Mouse (Mus musculus) stomach, embryonic 16.5 days (tissue): ENCODE results near the gene Dnajc8. TPM values are rescaled to one million over a fixed set of nuclear protein-coding genes. Genes with fewer than 3 reads are reported as not detected.
A peak's percentile ranks its signal among the peaks of the same experiment; 100 is the strongest.

Experiments used
- ATAC-seq: fragments of 200-750 bp; cut with Nextera tagmentation; 2 replicates; pipeline ENCODE4 v1.8.0; 2017; ENCODE audit warnings: moderate number of reproducible peaks, moderate TSS enrichment; ENCODE audit not compliant: insufficient read depth, low FRiP score
- H3K27ac ChIP-seq: fragments of 300-500 bp; sonication (generic); 2 replicates; pipeline ENCODE4 v1.5.1; 2014; ENCODE audit warnings: low read length
- H3K27me3 ChIP-seq: fragments of 300-500 bp; sonication (generic); 2 replicates; pipeline ENCODE4 v1.6.1; 2014; ENCODE audit warnings: low read length, control low read depth, mixed read lengths; ENCODE audit not compliant: control insufficient read depth, insufficient read depth
- H3K36me3 ChIP-seq: fragments of 300-500 bp; sonication (generic); 2 replicates; pipeline ENCODE4 v1.6.1; 2014; ENCODE audit warnings: low read length; ENCODE audit not compliant: control insufficient read depth, insufficient read depth
- H3K4me1 ChIP-seq: fragments of 300-500 bp; sonication (generic); 2 replicates; pipeline ENCODE4 v1.6.1; 2014; ENCODE audit warnings: low read length, control low read depth, mixed read lengths; ENCODE audit not compliant: control insufficient read depth, insufficient read depth
- H3K4me2 ChIP-seq: fragments of 300-500 bp; sonication (generic); 2 replicates; pipeline ENCODE4 v1.6.1; 2014; ENCODE audit warnings: low read depth, low read length, mixed read lengths
- H3K4me3 ChIP-seq: fragments of 300-500 bp; sonication (generic); replicated peaks from 2 replicates; pipeline ENCODE4 v1.5.1; 2014; ENCODE audit warnings: mild to moderate bottlenecking, low read length
- H3K9ac ChIP-seq: fragments of 300-500 bp; sonication (generic); 2 replicates; pipeline ENCODE4 v1.6.1; 2014; ENCODE audit warnings: low read length
- H3K9me3 ChIP-seq: fragments of 300-500 bp; sonication (generic); replicated peaks from 2 replicates; pipeline ENCODE4 v1.6.1; 2016; ENCODE audit warnings: low read length, control low read depth; ENCODE audit not compliant: control insufficient read depth
- WGBS: fragments of 180-500 bp; shearing (Covaris S2); extraction: QIAGEN DNeasy Blood & Tissue Kit; methylation state at CpG from one replicate; pipeline ENCODE4 v1.1.7; 2014; 5-methylcytosine and 5-hydroxymethylcytosine counted together
- polyA plus RNA-seq: library from polyadenylated mRNA; unstranded; fragments of >200 nt; fragmentation: Nextera tagmentation; extraction: Ambion mirVana; gene quantifications from 2 replicates; pipeline ENCODE4 v1.2.1, GENCODE M21; 2015

Dnajc8 gene
- polyA plus RNA-seq, 1 experiment from 2014 or later = 149 TPM

- H3K4me3 ChIP-seq = no peak overlapping the region
- no peaks in the 10 kb centered on the region for H3K9me3 ChIP-seq
- no peak overlapping the region for H3K4me2 ChIP-seq
- ATAC-seq = no peak
- peaks cover 10% of the 10 kb centered on the region; the same call in 1 of the 2 replicates for H3K36me3 ChIP-seq
- peaks cover 18% of the 10 kb centered on the region for H3K4me1 ChIP-seq
- WGBS = 81% methylated on average over 8 of the region's 8 CpGs
- H3K9ac ChIP-seq = no peak overlapping the region
- no peaks in the 10 kb centered on the region for H3K27me3 ChIP-seq
- H3K27ac ChIP-seq = no peak overlapping the region
Measured at GRCm38 (mm10) chr4:132527917-132528522, 7.3 kb upstream of the Dnajc8 start.

- Histone ChIP-seq H3K9me3 (no peaks in the 10 kb centered on the region), H3K4me3 (no peak overlapping the region), H3K9ac (no peak overlapping the region), H3K27ac (no peak overlapping the region), H3K36me3 (peaks cover 10% of the 10 kb centered on the region; the same call in 1 of the 2 replicates), H3K4me1 (peaks cover 20% of the 10 kb centered on the region), H3K27me3 (no peaks in the 10 kb centered on the region), H3K4me2 (no peak overlapping the region)
- WGBS = 67% methylated on average over 4 of the region's 4 CpGs
- ATAC-seq = no peak
Measured at GRCm38 (mm10) chr4:132529344-132529743, 6.0 kb upstream of the Dnajc8 start.

- no peak overlapping the region for H3K4me3 ChIP-seq
- no peaks in the 10 kb centered on the region for H3K27me3 ChIP-seq
- no peak overlapping the region for H3K9ac ChIP-seq
- ATAC-seq = no peak
- no peak overlapping the region for H3K4me2 ChIP-seq
- no peak overlapping the region for H3K27ac ChIP-seq
- no peaks in the 10 kb centered on the region for H3K9me3 ChIP-seq
- WGBS = 82% methylated on average over 20 of the region's 20 CpGs
- H3K4me1 ChIP-seq = peaks cover 18% of the 10 kb centered on the region; the same call in 1 of the 2 replicates
- peaks cover 10% of the 10 kb centered on the region; the same call in 1 of the 2 replicates for H3K36me3 ChIP-seq
Measured at GRCm38 (mm10) chr4:132530033-132530804, 5.1 kb upstream of the Dnajc8 start.

GRCm38 (mm10) chr4:132532496-132532895, 2.9 kb upstream of the Dnajc8 start:
- Histone ChIP-seq H3K36me3 (peaks cover 10% of the 10 kb centered on the region; the same call in 1 of the 2 replicates), H3K27ac (peak overlapping the region; percentile 98), H3K4me1 (peaks cover 29% of the 10 kb centered on the region), H3K4me2 (peak overlapping the region; percentile 80), H3K4me3 (peak overlapping the region; percentile 83), H3K9me3 (no peaks in the 10 kb centered on the region), H3K9ac (peak overlapping the region; percentile 86), H3K27me3 (no peaks in the 10 kb centered on the region)
- peak; percentile 41; the same call in 1 of the 2 replicates for ATAC-seq
- WGBS = 3% methylated on average over 5 of the region's 5 CpGs

GRCm38 (mm10) chr4:132532981-132533916, 2.1 kb upstream of the Dnajc8 start, which contains the start of gene Atpif1:
TSS of gene Atpif1 (minus strand) at chr4:132533659.
- ATAC-seq = peak; percentile 89
- Histone ChIP-seq H3K4me1 (peaks cover 29% of the 10 kb centered on the region), H3K27ac (peak within 1 kb of the TSS; percentile 98), H3K9me3 (no peaks in the 10 kb centered on the region), H3K4me3 (peak within 1 kb of the TSS; percentile 83), H3K36me3 (peaks cover 10% of the 10 kb centered on the region; the same call in 1 of the 2 replicates), H3K9ac (peak within 1 kb of the TSS; percentile 86), H3K4me2 (peak within 1 kb of the TSS; percentile 80), H3K27me3 (no peaks in the 10 kb centered on the region)
- under 1% methylated on average over 63 of the region's 63 CpGs for WGBS

GRCm38 (mm10) chr4:132539481-132539880, 4.1 kb downstream of the Dnajc8 start:
- Histone ChIP-seq H3K4me3 (no peak overlapping the region), H3K4me1 (peaks cover 16% of the 10 kb centered on the region), H3K36me3 (peaks cover 17% of the 10 kb centered on the region; the same call in 1 of the 2 replicates), H3K9me3 (no peaks in the 10 kb centered on the region), H3K27me3 (no peaks in the 10 kb centered on the region), H3K4me2 (no peak overlapping the region), H3K27ac (no peak overlapping the region), H3K9ac (no peak overlapping the region)
- WGBS = 95% methylated on average over 5 of the region's 5 CpGs
- no peak for ATAC-seq

- WGBS = 84% methylated on average over 4 of the region's 4 CpGs
- H3K27me3 ChIP-seq = no peaks in the 10 kb centered on the region
- no peak overlapping the region for H3K4me3 ChIP-seq
- no peak for ATAC-seq
- H3K4me1 ChIP-seq = peaks cover 8% of the 10 kb centered on the region
- H3K27ac ChIP-seq = no peak overlapping the region
- H3K9ac ChIP-seq = no peak overlapping the region
- peaks cover 22% of the 10 kb centered on the region for H3K36me3 ChIP-seq
- no peaks in the 10 kb centered on the region for H3K9me3 ChIP-seq
- no peak overlapping the region for H3K4me2 ChIP-seq
Measured at GRCm38 (mm10) chr4:132541413-132541812, 6.1 kb downstream of the Dnajc8 start.

- 59% methylated on average over 1 of the region's 1 CpGs for WGBS
- no peaks in the 10 kb centered on the region for H3K27me3 ChIP-seq
- H3K9ac ChIP-seq = no peak overlapping the region
- no peak for ATAC-seq
- no peak overlapping the region for H3K27ac ChIP-seq
- H3K4me3 ChIP-seq = no peak overlapping the region
- H3K4me1 ChIP-seq = no peaks in the 10 kb centered on the region
- no peak overlapping the region for H3K4me2 ChIP-seq
- peaks cover 22% of the 10 kb centered on the region for H3K36me3 ChIP-seq
- H3K9me3 ChIP-seq = no peaks in the 10 kb centered on the region
Measured at GRCm38 (mm10) chr4:132542724-132543123, 7.4 kb downstream of the Dnajc8 start.
